Mouse (Mus musculus) spleen, adult 2 months (tissue): Measurements from ENCODE around the gene Sectm1a.

ENCODE experiments used
- CTCF ChIP-seq: fragments of 200-500 bp; IDR thresholded peaks from 2 replicates; pipeline ENCODE4 v1.5.1; 2011; ENCODE audit warnings: mild to moderate bottlenecking, inconsistent platforms; ENCODE audit not compliant: insufficient read depth, insufficient read length, insufficient replicate concordance; ENCODE audit errors: extremely low read depth
- POLR2A ChIP-seq: fragments of 200-500 bp; IDR thresholded peaks from 2 replicates; pipeline ENCODE4 v1.6.1; 2011; ENCODE audit warnings: low read depth, low read length, inconsistent platforms

- TF ChIP-seq CTCF, result no peak
- TF ChIP-seq POLR2A, result no peak
These were observed 31.2 kb upstream of the Sectm1a start for GRCm38 (mm10) chr11:121112091-121112775.
